26 mouse cellular contexts compared by ENCODE assay signal in the genomic region with DNA sequence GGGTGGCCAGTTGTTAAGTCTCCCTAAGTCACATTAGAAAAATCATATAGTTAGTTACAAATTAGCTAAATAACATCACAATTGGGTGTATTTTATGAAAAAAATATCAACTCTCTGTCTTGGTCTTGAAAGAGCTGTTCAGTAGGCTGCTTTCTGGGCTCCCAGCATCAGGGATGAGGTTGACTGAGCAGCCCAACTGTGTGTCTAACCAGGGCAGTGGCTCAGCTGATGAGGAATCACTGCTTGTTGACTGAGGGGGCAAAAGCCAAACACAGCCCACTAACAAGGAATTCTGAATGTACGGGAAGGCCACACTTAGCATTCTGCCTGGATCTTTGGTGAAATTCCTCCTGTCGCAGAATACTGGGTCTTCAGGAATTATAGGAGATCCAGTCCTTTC.
"Had no signal": no experiment of that assay in that cellular context is flagged by ENCODE, and none has a peak within 500 bp of the region (broad histone marks: within the 10 kb centered on the region; RNA-seq: fewer than 3 reads in every experiment).

No protein-coding gene starts in this region.

- H3K27me3 ChIP-seq: hindbrain, embryonic 12.5 days; intestine, embryonic 15.5 days; limb, embryonic 15.5 days; liver, embryonic 12.5 days had no signal

- H3K4me3 ChIP-seq: gastrocnemius, adult 2 months; heart, embryonic 10.5 days; heart, embryonic 12.5 days; hindbrain, embryonic 12.5 days; intestine, embryonic 15.5 days; limb, embryonic 13.5 days; limb, embryonic 15.5 days; liver, embryonic 12.5 days had no signal

- H3K9me3 ChIP-seq: heart, embryonic 10.5 days; hindbrain, embryonic 12.5 days; intestine, embryonic 15.5 days; limb, embryonic 13.5 days; limb, embryonic 15.5 days; liver, embryonic 12.5 days had no signal

- DNase-seq: gastrocnemius, adult 2 months; gastrocnemius, postnatal 10 days; gastrocnemius, postnatal 25 days; heart, adult 18-20 months; heart, postnatal 10 days; heart, postnatal 4 days; kidney, adult 18-20 months; kidney, adult 8-10 months; kidney, postnatal 14 days; kidney, postnatal 4 days; layer of hippocampus, adult 9-11 months; layer of hippocampus, postnatal 36 days; left cerebral cortex, postnatal 4 days had no signal

- H3K4me2 ChIP-seq: heart, embryonic 12.5 days; hindbrain, embryonic 12.5 days; hindbrain, embryonic 14.5 days; intestine, embryonic 15.5 days; limb, embryonic 13.5 days; limb, embryonic 15.5 days; liver, embryonic 12.5 days had no signal

- H3K4me1 ChIP-seq: intestine, embryonic 15.5 days; limb, embryonic 13.5 days; limb, embryonic 15.5 days; liver, embryonic 12.5 days had no signal

- ATAC-seq: hindbrain, embryonic 16.5 days; inflammation-experienced regulatory T-cells, adult 6 months; intestine, embryonic 15.5 days; intestine, postnatal 0 days; liver, embryonic 12.5 days had no signal

- H3K36me3 ChIP-seq: heart, embryonic 10.5 days; heart, embryonic 12.5 days; hindbrain, embryonic 12.5 days; intestine, embryonic 15.5 days; limb, embryonic 13.5 days; limb, embryonic 15.5 days; liver, embryonic 12.5 days had no signal

- H3K27ac ChIP-seq: gastrocnemius, adult 2 months; heart, embryonic 10.5 days; hindbrain, embryonic 12.5 days; hindbrain, embryonic 14.5 days; intestine, embryonic 15.5 days; kidney, postnatal 0 days; limb, embryonic 13.5 days; limb, embryonic 15.5 days; liver, embryonic 12.5 days; liver, embryonic 14.5 days had no signal

- H3K9ac ChIP-seq: heart, embryonic 12.5 days; hindbrain, embryonic 12.5 days; hindbrain, embryonic 14.5 days; intestine, embryonic 15.5 days; limb, embryonic 13.5 days; limb, embryonic 15.5 days; liver, embryonic 12.5 days; liver, embryonic 14.5 days had no signal
